Mouse (Mus musculus): ENCODE data around the gene Capza2.
"Not testable (repeated sequence)": the region's sequence is repeated elsewhere in the genome, so short reads cannot be mapped to it uniquely, and the experiment has no call there.

The Capza2 gene

DNA sequence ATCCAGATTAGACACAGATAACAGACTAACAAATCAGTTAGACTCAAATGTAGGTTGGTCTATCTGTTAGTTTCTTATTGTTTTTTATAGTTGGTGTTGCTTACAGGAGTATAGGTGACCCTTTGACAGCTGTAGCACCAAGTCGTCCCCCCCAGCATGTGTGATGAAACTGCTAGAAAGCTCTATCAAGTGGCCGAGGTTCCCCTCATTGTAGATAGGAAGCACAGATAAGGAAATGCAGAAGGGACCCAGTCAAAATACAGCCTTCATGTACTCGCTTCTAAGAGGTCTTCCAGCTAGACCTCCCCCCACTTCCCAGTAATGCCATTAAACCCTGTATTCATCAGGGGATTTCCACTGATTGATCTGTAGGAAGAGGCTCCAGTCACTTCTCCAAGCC is 6.7 kb downstream of the Capza2 start:
- DNase-seq = no peak

DNA sequence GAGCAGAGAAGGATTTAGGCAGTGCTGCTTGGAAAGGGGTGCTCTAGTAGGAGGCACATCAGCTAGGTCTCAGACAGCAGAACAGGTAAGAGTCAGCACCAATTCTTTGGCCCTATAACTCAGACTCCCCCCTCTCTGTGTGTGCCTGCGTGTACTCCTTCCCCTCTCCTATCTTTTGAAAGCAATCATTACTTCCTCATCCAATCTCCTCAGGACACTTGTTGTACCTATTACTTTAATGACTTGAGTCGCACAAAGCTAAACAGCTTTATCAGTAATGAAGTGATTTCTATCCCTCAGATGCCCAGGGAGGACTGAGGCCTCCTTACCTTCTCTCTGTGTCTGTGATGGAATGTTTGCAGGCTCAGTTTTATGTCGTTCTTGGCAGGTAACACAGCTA is 10.1 kb downstream of the Capza2 start:
- no peak for DNase-seq

DNA sequence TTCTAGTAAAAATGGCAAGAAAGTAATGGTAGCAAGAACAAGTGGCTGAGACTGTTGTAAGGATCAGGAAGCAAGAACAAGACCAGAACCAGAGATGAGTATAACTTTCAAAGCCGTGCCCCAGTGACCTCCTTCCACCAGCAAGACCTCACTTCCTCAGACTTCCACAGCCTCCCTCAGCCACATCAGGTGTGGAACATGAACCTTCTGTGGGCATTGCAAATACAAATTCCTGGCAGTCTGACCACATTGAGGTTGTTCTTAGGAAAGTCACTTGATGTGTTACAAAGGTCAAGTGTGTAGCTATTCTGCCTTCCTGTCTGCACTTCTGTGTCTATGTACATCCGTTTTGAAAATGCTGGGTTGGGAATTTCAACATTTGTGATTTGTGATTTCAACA is 16.1 kb downstream of the Capza2 start:
- DNase-seq = no peak

DNA sequence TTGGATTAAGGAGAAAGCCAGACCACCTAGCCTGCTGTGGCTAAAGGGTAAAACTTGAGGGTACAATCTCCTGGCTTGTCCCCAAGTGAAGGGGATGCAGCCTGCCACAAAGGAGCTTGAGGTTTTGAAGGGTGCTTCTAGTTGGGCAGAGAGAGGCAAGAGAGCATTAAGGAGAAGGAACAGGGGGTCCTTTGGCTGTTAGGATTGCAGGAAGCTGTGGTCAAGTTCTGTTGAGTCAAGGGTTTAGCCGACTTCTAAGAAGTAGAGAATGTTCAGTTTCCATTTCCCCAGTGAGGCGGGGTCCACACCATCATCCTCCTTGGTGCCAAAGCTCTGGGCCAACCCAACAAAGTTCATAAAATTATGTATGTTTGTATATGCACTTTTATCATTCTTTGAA is 19.0 kb downstream of the Capza2 start:
- DNase-seq = no peak

DNA sequence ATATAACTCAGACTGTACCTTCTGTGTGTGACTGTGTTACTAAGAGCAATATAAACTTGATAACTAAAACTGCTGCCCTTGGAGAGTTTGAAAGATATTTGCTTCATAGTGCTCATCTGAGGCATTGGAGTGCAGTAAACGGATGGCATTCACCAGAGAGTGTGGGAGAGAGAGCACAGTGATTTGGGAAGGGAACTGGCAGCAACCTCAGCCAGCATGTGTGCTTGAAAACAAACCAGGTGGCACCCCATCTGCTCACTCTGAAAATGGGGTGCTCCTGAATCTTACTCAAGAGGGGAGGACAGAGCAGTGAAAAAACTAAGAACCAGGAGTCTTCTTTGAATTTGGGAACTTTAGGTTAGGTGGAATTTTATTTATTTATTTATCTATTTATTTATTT is 21.3 kb downstream of the Capza2 start:
- peak; percentile 83 to 84 for DNase-seq

DNA sequence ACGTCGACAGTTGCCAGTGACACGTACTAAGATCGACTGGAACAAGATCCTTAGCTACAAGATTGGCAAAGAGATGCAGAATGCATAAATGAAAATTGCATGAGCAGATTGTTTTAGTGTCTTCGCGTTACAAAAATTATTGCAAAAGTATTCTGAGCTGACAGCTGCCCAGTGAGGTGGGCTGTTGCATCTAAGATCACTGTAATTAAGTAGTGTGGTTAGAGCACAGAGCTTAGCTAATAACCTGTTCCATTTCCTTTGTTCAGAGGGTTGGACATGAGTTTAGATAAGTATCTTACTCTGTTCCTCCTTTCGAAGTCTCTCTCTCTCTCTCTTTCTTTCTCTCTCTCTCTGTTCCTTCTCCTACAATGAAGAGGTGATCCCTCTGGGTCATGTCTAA is 29.3 kb downstream of the Capza2 start:
- no peak for DNase-seq

DNA sequence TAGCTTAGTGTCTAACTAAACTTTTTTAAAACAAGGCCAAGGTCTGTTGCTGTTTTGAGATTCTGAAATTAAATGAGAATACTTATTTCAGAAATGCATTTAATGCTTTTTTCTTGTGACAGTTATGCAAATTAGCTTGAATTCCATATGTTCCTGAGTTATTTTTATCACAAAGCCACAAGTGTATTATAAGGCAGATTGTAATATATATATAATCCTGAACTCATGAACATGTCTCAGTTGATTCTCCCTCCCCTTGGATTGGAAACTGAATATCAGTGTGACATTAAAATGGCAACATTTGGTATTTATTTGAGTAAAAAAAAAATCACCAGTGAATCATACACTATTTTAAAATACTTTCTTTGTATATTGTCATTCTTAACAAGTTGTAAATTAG is 30.0 kb downstream of the Capza2 start:
- DNase-seq = no peak

DNA sequence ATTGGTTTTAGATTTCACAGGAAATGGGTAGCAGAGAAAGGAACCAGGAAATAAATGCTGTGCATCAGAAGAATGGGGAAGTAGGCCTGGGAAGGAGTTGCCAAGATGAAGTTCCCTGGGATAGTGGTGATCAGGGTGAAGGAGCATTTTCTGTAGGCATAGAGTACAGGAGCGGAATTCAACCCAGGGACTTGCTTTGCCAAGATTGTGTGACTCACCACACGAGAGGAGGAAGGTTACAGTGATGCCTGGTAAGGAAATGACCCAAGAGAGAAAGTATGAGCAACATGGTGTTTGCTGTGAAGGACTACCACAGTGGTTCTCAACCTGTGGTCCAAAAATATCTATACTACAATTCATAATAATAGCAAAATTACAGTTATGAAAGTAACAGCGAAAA is 31.8 kb downstream of the Capza2 start:
- DNase-seq = no peak

DNA sequence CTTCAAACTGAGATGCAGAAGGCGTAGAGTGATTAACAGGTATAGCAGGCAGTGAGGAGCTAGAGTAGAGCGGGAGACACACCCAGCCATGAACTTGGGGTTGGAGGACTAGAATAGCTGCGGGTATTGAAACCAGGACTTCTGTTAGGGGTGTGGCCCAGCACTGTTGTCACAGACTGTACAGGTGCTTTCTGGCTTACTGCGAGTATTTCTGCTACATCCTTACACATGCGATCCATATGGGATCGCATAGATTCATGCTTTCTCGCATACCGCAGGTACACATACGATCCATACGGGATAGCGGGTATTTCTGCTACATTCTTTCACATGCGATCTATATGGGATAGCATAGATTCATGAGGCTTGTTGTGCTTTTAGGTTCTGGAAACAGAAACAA is 32.3 kb downstream of the Capza2 start:
- no peak for DNase-seq

DNA sequence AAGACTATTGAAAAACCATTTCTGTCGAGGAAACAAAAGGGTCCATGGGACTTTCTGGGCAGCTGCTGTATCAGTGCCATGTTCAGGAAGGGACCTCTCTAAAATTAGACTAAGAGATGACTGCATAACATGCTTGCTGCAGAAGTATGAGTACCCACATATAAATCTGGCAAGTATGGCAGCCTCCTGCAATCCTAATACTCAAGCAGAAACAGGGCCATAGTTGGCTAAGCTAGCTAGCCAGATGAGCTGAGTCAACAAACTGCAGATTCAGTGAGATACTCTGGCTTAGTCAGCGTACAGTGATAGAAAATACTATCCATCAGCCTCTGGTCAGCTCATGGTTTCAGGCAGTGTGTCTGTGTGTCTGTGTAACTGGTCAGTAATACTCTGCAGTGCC is 33.8 kb downstream of the Capza2 start:
- no peak for DNase-seq

DNA sequence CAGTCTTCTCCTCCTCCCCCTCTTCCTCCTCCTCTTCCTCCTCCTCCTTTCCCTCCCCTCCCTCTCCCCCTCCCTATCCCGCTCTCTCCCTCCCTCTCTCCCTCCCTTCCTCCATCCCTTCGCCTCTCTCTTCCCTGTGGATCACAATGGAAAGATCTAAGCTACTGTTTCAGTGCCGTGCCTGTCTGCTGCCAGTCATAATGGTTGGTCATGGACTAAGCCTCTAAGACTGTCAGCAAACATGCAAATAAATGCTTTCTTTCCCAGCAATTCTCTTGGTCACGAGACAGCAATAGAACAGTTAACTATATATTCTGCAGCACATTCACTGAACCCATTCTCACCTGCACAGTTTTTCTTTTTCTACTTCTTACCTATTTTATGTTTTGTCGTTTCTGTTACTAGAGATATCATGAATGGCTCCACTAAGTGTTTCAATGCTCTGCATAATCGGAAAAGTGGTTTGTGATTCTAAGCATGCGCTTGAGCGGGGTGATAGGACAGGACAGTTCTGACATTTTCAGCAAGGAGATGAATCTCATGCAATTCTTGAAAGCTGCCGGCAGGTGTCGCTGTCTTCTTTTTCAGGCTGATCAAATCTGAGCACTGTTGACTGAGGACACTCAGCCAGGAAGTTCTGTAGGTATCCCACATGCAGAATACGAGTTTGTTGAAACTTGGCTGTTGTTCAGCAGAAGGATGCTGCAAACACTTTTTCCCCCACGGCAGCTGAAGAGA is 39.2 kb downstream of the Capza2 start:
- DNase-seq = peak; percentile 64 to 71

DNA sequence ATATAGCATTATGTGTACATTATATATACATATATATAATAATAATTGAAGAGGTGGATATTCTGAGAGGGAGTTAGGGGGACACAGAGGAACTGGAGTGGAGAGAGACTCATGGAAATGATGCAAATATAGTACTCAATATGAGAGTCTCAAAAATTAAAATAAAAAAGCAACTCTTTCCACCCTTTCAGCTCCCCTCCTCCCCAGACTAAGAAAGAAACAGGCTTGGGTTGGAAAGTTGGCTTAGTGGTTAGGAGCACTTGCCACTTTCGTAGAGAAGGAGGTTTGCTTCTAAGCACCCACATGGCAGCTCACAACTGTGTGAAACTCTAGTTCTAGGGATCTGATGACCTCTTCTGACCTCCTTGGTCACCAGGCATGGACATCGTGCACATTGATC is 41.0 kb downstream of the Capza2 start:
- DNase-seq = no peak

DNA sequence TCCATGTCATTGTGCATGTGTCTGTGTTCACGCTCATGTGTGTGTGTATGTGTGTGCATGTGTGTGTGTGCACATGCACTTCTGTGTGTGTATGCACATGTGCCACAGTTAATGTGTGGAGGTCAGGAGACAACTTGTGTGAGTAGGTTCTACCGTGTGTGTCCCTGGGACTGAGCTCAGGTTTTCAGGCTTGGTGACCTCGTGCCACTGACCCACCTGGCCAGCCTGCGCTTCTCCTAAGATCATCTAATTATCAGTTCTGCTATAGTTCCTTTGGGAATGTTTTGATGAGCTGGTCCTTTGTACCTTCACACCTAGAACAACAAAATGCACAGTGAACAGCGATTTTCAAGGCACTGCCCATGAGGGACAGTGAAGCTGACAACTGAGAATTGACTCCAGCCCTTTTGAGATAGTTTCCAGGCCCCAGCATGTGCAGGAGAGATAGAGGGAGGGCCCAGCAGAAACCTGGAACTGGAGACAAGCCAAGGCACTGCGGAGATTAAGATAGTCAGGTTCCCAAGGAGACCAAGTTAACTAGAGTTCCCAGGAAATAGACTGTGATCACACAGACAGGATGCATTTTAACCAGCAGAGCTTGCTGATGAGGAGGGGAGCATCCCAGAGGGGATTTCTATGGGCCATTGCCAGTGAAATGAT is 44.4 kb downstream of the Capza2 start:
- no peak for DNase-seq

DNA sequence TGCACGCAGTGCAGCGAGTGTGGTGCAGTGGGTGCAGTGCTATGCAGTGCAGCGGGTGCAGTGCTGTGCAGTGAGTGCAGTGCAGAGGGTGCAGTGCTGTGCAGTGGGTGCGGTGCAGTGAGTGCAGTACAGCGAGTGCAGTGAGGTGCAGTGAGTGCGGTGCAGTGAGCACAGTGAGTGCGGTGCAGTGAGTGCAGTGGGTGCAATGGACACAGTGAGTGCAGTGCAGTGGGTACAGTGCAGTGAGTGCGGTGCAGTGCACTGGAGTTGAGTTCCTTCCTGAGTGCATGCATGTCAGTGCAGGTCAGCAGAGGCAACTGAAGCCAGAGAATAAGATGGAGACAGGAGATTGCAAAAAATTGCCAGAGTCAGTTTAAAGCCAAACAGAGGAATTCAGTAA is 45.8 kb downstream of the Capza2 start:
- DNase-seq = no peak

DNA sequence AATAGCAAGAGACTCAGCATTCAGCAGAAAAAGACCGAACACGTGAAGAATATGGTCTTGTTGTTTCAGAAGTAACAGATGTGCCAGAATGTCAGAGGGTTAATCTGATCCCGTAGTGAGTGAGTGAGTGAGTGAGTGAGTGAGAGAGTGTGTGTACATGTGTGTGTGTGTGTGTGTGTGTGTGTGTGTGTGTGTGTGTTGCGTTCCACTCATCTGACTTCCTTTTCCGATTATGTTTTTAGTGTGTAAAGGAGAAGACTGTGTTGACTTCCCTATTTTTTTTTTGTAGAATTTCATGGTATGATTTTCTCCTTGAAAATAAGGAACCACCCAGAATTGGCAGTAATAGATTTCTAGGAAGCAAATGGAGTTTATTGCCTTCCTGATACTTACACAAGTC is 52.6 kb downstream of the Capza2 start:
- no peak for DNase-seq

DNA sequence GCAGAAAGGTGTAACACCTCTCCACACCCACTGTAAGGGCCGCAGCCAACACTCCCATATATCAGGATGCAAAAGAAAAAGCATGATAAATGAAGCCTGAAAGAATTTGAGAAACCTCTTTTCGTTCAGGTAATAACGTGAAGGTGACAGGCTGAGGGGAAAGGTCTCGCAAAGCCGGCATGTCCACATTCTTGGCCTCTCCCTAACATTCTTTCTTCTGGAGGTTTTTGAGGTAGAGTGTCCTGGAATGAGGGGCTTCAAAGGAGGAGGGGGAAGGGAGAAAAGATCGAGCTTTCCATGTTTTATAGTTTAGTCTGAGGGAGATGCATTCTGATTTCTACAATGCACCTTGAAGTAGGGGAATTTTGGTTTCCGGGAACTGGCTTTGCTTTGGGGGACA is 56.6 kb downstream of the Capza2 start, which contains the start of gene St7:
Gene St7 (plus strand): TSS at position 287 of the 400 bp plus-strand sequence.
- DNase-seq = no peak

DNA sequence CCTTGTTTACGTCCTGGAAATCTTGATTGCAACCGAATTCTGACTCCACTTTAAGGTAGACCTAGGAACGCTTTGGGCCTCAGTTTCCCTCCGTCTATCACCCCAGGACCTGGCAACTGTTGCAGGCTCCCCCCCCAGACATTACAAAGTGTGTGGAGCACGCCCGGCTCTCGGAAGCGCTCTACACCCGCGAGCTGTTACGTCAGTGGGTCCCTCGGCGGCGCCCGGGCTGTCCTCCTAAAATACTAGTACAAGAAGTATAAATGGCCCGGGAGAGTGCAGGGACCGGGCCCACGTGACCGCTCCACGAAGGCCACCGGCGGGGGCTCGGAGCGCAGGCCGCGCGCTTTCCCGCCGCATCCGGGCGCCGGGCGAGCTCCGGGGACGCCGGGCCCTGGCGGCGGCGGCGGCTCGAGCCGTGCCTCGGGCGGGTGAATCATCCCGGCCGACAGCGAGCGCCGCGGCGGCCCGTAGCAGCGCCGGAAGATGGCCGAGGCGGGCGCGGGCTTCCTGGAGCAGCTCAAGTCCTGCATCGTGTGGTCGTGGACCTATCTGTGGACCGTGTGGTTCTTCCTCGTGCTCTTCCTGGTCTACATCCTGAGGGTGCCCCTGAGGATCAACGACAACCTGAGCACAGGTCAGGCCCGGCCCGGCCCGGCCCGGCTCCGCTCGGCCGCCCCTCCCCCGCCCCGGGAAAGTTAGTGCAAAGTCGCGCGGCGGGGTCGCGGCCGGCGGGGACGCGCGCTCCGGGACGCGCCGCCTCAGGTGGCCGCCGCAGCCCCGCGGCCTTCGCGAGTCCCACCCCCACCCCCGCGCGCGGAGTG is 57.9 kb downstream of the Capza2 start:
- peak; percentile 64 for DNase-seq

DNA sequence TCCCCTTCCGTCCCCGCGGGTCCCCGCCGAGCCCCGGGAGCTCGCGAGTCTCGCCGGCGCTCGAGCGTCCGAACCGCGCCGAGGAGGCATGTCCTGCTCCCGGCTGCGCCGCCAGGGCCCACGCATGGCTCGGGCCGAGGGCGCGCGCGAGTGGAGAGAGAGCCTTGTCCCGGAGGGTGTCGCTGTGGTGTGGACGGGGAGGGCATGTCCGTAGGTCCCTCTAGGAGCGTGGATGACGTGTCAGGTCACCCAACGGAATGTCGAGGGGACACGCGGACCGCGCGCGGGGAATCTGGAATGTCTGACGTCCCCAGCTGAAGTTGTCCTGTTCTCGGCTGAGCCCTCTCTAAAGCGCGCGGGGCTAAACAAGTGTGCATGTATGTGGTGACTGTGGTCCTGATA is 58.5 kb downstream of the Capza2 start:
- DNase-seq = peak; percentile 71 to 78

DNA sequence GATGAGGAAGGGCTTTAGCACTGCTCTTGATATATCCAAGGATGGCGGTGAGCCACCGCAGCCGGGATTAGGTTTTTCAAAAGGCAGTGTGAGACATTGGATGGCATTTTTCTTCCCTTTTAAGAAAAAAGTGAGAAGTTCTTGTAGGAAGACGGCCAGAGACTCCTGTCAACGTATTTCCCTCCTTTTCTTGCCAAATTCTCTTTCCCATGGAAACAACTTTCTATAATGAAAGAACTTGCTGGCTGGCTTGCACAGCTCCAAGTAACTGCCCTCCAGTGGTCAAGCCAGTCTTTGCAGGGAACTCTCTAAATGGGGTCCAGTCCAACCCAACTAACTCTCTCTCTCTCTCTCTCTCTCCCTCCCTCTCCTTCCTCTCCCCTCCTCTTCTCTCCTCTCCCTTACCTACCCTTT is 60.3 kb downstream of the Capza2 start:
- peak; percentile 42 to 43 for DNase-seq

DNA sequence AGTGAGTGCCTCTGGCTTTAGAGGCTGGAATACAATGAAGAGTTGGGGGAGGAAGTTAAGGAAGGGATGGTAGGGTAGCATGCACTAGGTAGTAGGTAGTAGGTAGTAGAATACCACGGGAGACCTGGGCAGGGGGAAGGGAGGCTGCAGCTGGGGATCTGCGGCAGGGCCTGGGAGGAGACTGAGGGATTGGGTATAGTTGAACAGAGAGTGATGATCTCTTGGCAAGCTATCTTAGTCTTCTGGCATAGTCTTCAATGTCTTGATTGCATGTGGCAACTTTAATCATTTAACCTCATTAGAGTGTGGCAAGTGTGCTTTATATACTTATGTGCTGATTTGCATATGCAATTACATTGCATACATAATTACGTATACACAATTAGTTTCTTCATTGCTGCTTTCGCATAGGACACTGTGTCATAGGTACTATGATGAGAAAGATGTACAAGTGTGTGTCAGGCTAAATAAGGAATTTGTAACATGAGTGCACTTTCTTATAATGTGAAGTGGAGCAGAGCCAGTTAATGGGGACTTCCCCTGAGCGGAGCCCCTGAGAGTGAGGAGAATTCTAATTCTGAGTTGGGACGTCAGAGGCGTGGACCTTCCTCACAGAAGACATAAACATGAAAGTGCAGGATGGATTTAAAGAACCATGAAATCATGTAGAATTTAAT is 65.0 kb downstream of the Capza2 start:
- no peak for DNase-seq

DNA sequence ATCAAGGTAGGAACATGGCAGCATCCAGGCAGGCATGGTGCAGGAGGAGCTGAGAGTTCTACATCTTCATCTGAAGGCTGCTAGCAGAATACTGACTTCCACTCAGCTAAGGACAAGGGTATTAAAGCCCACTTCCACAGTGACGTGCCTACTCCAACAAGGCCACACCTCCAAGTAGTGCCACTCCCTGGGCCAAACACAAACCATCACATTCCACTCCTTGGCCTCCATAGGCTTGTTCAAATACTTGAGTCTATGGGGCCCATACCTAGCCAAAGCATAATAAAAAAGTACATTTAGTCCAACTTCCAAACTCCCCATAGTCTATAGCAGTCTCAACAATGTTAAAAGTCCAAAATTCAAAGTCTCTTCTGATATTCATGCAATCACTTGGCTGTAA is 68.0 kb downstream of the Capza2 start:
- not testable (repeated sequence) for DNase-seq

DNA sequence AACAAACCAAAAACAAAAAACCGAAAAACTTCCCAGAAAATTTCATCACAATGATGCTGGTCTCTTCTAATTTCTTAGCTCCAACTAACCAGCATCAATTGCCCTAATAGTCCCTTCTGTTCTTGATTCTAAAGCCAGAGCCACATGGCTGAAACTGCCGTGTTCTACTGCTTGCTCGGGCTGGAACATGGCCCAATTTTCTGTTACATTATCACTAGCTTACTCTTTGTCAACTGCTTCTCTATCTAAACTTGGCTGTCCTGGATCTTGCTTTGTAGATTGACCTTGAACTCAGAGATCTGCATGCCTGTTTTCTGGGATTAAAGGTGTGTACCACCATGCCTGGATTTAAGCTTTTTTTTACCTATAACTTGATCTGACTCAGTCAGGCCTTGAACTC is 69.9 kb downstream of the Capza2 start:
- no peak for DNase-seq

All from cerebellum, postnatal 36 days (tissue).